ENCODE assay signal across 22 mouse cellular contexts in genomic region chr1:41889940-41890339, GRCm38 (mm10).
DNase-seq lines count a peak whose midpoint lies in the region; ATAC-seq lines count a peak whose summit lies in the region.
"Had no signal": no experiment of that assay in that cellular context is flagged by ENCODE, and none has a peak within 500 bp of the region (broad histone marks: within the 10 kb centered on the region; RNA-seq: fewer than 3 reads in every experiment).

No protein-coding gene starts in this region.

- H3K9me3 ChIP-seq in hindbrain, embryonic 10.5 days, result no peaks in the 10 kb centered on the region
- no peaks in the 10 kb centered on the region for H3K9me3 ChIP-seq in hindbrain, embryonic 16.5 days (ENCODE audit: control insufficient read depth, low read length)
- no peaks in the 10 kb centered on the region for H3K9me3 ChIP-seq in midbrain, embryonic 11.5 days (ENCODE audit: control insufficient read depth, low read length)
- H3K9me3 ChIP-seq in midbrain, embryonic 13.5 days, result no peaks in the 10 kb centered on the region
- no peaks in the 10 kb centered on the region for H3K9me3 ChIP-seq in forebrain, embryonic 10.5 days
- no peaks in the 10 kb centered on the region for H3K9me3 ChIP-seq in forebrain, embryonic 16.5 days (ENCODE audit: control insufficient read depth, low read length)
- H3K9me3 ChIP-seq: neural tube, embryonic 15.5 days had no signal

- no peak overlapping the region for H3K4me2 ChIP-seq in hindbrain, embryonic 16.5 days (ENCODE audit: low read length)
- no peak overlapping the region for H3K4me2 ChIP-seq in midbrain, embryonic 11.5 days
- no peak overlapping the region for H3K4me2 ChIP-seq in midbrain, embryonic 13.5 days (replicated peaks)
- peak overlapping the region; percentile 52 for H3K4me2 ChIP-seq in forebrain, embryonic 16.5 days (ENCODE audit: low read length)
- H3K4me2 ChIP-seq: liver, embryonic 11.5 days; neural tube, embryonic 15.5 days had no signal

- ATAC-seq in hindbrain, embryonic 16.5 days, result no peak
- no peak for ATAC-seq in midbrain, embryonic 11.5 days (ENCODE audit: low FRiP score)
- ATAC-seq in midbrain, embryonic 13.5 days, result no peak
- ATAC-seq in forebrain, embryonic 16.5 days, result no peak
- ATAC-seq: liver, postnatal 0 days; lung, postnatal 0 days had no signal

- no peak for DNase-seq in hindbrain, embryonic 10.5 days (ENCODE audit: low spot score)
- peak; percentile 89 for DNase-seq in midbrain, embryonic 11.5 days (ENCODE audit: low spot score, missing footprints)
- no peak for DNase-seq in forebrain, embryonic 10.5 days (ENCODE audit: extremely low spot score, low spot score)
- DNase-seq in kidney, adult 11 months, result no peak
- no peak for DNase-seq in adrenal gland, postnatal 14 days
- DNase-seq: adrenal gland, postnatal 10 days; cerebellum, adult 8-10 months; cerebellum, postnatal 36 days; embryo, embryonic 11 days; gastrocnemius, postnatal 36 days; heart, postnatal 36 days; kidney, adult 18-20 months; liver, postnatal 0 days; right cerebral cortex, postnatal 14 days; spleen, adult 18-20 months had no signal

- H3K9ac ChIP-seq in hindbrain, embryonic 16.5 days (ENCODE audit: low read depth, low read length), result no peak overlapping the region
- no peak overlapping the region; the same call in 1 of the 2 replicates for H3K9ac ChIP-seq in midbrain, embryonic 11.5 days (ENCODE audit: low read length)
- H3K9ac ChIP-seq in midbrain, embryonic 13.5 days (replicated peaks), result no peak overlapping the region
- H3K9ac ChIP-seq in forebrain, embryonic 16.5 days (replicated peaks; ENCODE audit: low read depth, low read length), result no peak overlapping the region; the same call in 1 of the 2 replicates
- H3K9ac ChIP-seq: liver, postnatal 0 days; neural tube, embryonic 15.5 days had no signal

- H3K27me3 ChIP-seq in hindbrain, embryonic 10.5 days (ENCODE audit: insufficient read depth, poor library complexity, severe bottlenecking), result no peaks in the 10 kb centered on the region
- no peaks in the 10 kb centered on the region for H3K27me3 ChIP-seq in hindbrain, embryonic 16.5 days (replicated peaks; ENCODE audit: control insufficient read depth, insufficient read depth, low read length)
- no peaks in the 10 kb centered on the region for H3K27me3 ChIP-seq in midbrain, embryonic 11.5 days (ENCODE audit: control insufficient read depth, insufficient read depth, low read length)
- H3K27me3 ChIP-seq in midbrain, embryonic 13.5 days, result no peaks in the 10 kb centered on the region
- peaks cover 5% of the 10 kb centered on the region; the same call in 1 of the 2 replicates for H3K27me3 ChIP-seq in forebrain, embryonic 10.5 days (ENCODE audit: poor library complexity, severe bottlenecking)
- no peaks in the 10 kb centered on the region for H3K27me3 ChIP-seq in forebrain, embryonic 16.5 days (replicated peaks; ENCODE audit: control insufficient read depth, insufficient read depth, low read length)
- H3K27me3 ChIP-seq: neural tube, embryonic 15.5 days had no signal

- 61% methylated on average over 6 of the region's 6 CpGs for WGBS in hindbrain, embryonic 10.5 days
- WGBS in hindbrain, embryonic 16.5 days, result 49% methylated on average over 6 of the region's 6 CpGs
- WGBS in midbrain, embryonic 11.5 days, result 66% methylated on average over 6 of the region's 6 CpGs
- 49% methylated on average over 6 of the region's 6 CpGs for WGBS in midbrain, embryonic 13.5 days
- WGBS in forebrain, embryonic 10.5 days, result 78% methylated on average over 6 of the region's 6 CpGs
- WGBS in forebrain, embryonic 16.5 days, result 43% methylated on average over 6 of the region's 6 CpGs

- no peaks in the 10 kb centered on the region for H3K36me3 ChIP-seq in hindbrain, embryonic 10.5 days
- H3K36me3 ChIP-seq in hindbrain, embryonic 16.5 days (ENCODE audit: control insufficient read depth, insufficient read depth, low read length), result no peaks in the 10 kb centered on the region
- no peaks in the 10 kb centered on the region for H3K36me3 ChIP-seq in midbrain, embryonic 11.5 days (ENCODE audit: control insufficient read depth, insufficient read depth, low read length)
- no peaks in the 10 kb centered on the region for H3K36me3 ChIP-seq in midbrain, embryonic 13.5 days
- no peaks in the 10 kb centered on the region for H3K36me3 ChIP-seq in forebrain, embryonic 10.5 days (replicated peaks)
- H3K36me3 ChIP-seq in forebrain, embryonic 16.5 days (ENCODE audit: control insufficient read depth, insufficient read depth), result no peaks in the 10 kb centered on the region
- H3K36me3 ChIP-seq: neural tube, embryonic 15.5 days had no signal

- no peak overlapping the region for H3K4me3 ChIP-seq in hindbrain, embryonic 10.5 days
- H3K4me3 ChIP-seq in hindbrain, embryonic 16.5 days (ENCODE audit: low read length), result no peak overlapping the region
- no peak overlapping the region for H3K4me3 ChIP-seq in midbrain, embryonic 11.5 days (ENCODE audit: low read depth, low read length)
- no peak overlapping the region for H3K4me3 ChIP-seq in midbrain, embryonic 13.5 days (replicated peaks)
- H3K4me3 ChIP-seq in forebrain, embryonic 10.5 days, result no peak overlapping the region
- no peak overlapping the region for H3K4me3 ChIP-seq in forebrain, embryonic 16.5 days (replicated peaks; ENCODE audit: low read length)
- H3K4me3 ChIP-seq: neural tube, embryonic 15.5 days had no signal

- peak overlapping the region; percentile 87 for H3K27ac ChIP-seq in hindbrain, embryonic 10.5 days
- no peak overlapping the region for H3K27ac ChIP-seq in hindbrain, embryonic 16.5 days (ENCODE audit: low read depth, low read length)
- no peak overlapping the region for H3K27ac ChIP-seq in midbrain, embryonic 11.5 days (ENCODE audit: low read depth, low read length)
- H3K27ac ChIP-seq in midbrain, embryonic 13.5 days, result no peak overlapping the region
- H3K27ac ChIP-seq in forebrain, embryonic 10.5 days, result peak overlapping the region; percentile 59
- peak overlapping the region; percentile 68 for H3K27ac ChIP-seq in forebrain, embryonic 16.5 days (ENCODE audit: low read length)
- H3K27ac ChIP-seq: macrophage; neural tube, embryonic 15.5 days had no signal

- peaks cover 68% of the 10 kb centered on the region for H3K4me1 ChIP-seq in hindbrain, embryonic 10.5 days (replicated peaks)
- H3K4me1 ChIP-seq in hindbrain, embryonic 16.5 days (ENCODE audit: control insufficient read depth, insufficient read depth, low read depth, low read length), result peaks cover 10% of the 10 kb centered on the region
- peaks cover 34% of the 10 kb centered on the region for H3K4me1 ChIP-seq in midbrain, embryonic 11.5 days (ENCODE audit: control insufficient read depth, insufficient read depth, low read length)
- peaks cover 50% of the 10 kb centered on the region for H3K4me1 ChIP-seq in midbrain, embryonic 13.5 days (replicated peaks)
- H3K4me1 ChIP-seq in forebrain, embryonic 10.5 days, result peaks cover 68% of the 10 kb centered on the region
- H3K4me1 ChIP-seq in forebrain, embryonic 16.5 days (replicated peaks; ENCODE audit: control insufficient read depth, insufficient read depth, low read length), result peaks cover 32% of the 10 kb centered on the region

Comparison
In these comparisons a context has a peak if more than half of its experiments do, and no peak if none do; other contexts are left out.
1. H3K27ac ChIP-seq: peak in hindbrain, embryonic 10.5 days (single experiment), forebrain, embryonic 10.5 days (single experiment) and forebrain, embryonic 16.5 days (single experiment); none in hindbrain, embryonic 16.5 days (single experiment), midbrain, embryonic 11.5 days (single experiment) and midbrain, embryonic 13.5 days (single experiment).